Mouse (Mus musculus) olfactory bulb, adult 2 months (tissue): ENCODE data around the gene 1190007I07Rik. TPM values are rescaled to one million over a fixed set of nuclear protein-coding genes. Genes with fewer than 3 reads are reported as not detected.

Experiments
- H3K27ac ChIP-seq: fragments of 200-500 bp; 2 replicates; pipeline ENCODE4 v1.5.1; 2012; ENCODE audit warnings: low read depth, low read length; ENCODE audit not compliant: insufficient read depth
- H3K4me1 ChIP-seq: fragments of 200-500 bp; 2 replicates; pipeline ENCODE4 v1.6.1; 2012; ENCODE audit warnings: low read length; ENCODE audit not compliant: control insufficient read depth, insufficient read depth
- H3K4me3 ChIP-seq: fragments of 200-500 bp; 2 replicates; pipeline ENCODE4 v1.5.1; 2012; ENCODE audit warnings: mild to moderate bottlenecking, low read depth, low read length, moderate library complexity; ENCODE audit not compliant: insufficient read depth
- CTCF ChIP-seq: fragments of 200-500 bp; IDR thresholded peaks from 2 replicates; pipeline ENCODE4 v1.5.1; 2012; ENCODE audit warnings: low read depth, mild to moderate bottlenecking, low read length, moderate library complexity; ENCODE audit not compliant: insufficient read depth
- POLR2A ChIP-seq: fragments of 200-500 bp; IDR thresholded peaks from 2 replicates; pipeline ENCODE4 v1.6.1; 2012; ENCODE audit warnings: mild to moderate bottlenecking, low read depth, low read length, moderate library complexity; ENCODE audit not compliant: insufficient read depth
- WGBS: fragments of 180-500 bp; shearing (Covaris S2); methylation state at CpG from one replicate; pipeline ENCODE4 v1.1.7; 2018; 5-methylcytosine and 5-hydroxymethylcytosine counted together
- polyA plus RNA-seq: library from polyadenylated mRNA; stranded (reverse); fragments of >200 nt; gene quantifications from 2 replicates; pipeline ENCODE4 v1.2.4, GENCODE M21; 2012; ENCODE audit warnings: low replicate concordance; ENCODE audit not compliant: missing spikeins, insufficient read depth, insufficient read length

Gene 1190007I07Rik
- polyA plus RNA-seq, 1 experiment, result not detected

DNA sequence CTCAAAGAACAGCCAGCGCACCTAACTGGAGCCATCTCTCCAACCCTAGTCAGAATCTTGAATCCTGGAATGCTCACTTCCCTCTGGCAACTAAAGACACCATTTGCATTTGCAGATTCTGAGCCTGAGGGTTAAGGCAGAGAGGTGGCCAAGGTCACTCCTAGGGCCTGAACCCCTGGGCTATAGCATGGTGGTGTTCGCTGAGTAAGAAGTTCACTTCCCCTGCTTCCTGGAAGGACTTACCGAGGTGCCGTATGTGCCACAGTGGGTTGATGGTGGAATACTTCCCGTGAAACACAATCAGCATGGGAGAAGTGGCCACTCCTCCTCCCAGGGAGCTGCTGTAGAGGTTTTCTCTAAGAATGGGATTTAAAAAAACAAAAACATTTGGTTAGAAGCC is 29.6 kb upstream of the 1190007I07Rik start:
- H3K27ac ChIP-seq, result no peak overlapping the region
- no peaks in the 10 kb centered on the region for H3K4me1 ChIP-seq
- H3K4me3 ChIP-seq, result no peak overlapping the region
- TF ChIP-seq CTCF, result no peak
- TF ChIP-seq POLR2A, result no peak
- WGBS, result 70% methylated on average over 5 of the region's 5 CpGs

DNA sequence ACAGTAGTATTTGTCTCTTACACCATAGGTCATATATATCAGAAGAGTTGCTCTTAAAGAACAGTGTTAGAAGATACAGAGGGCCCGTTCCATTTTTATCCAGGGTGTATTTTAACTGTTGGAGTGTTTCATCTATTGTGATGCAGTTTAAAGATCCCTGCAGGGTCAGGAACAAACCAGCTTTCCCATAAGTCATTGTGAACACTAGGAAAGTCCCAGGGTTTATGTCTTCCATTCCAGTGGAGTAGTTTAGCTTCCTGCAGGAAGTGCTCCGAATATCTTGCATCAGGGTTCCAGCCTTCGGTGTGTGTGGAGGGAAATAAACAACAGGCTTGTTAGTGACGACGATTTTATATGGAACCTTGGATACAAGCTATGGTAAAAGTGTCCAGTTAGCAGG is 28.2 kb upstream of the 1190007I07Rik start:
- no peak overlapping the region for H3K27ac ChIP-seq
- 93% methylated on average over 5 of the region's 5 CpGs for WGBS

DNA sequence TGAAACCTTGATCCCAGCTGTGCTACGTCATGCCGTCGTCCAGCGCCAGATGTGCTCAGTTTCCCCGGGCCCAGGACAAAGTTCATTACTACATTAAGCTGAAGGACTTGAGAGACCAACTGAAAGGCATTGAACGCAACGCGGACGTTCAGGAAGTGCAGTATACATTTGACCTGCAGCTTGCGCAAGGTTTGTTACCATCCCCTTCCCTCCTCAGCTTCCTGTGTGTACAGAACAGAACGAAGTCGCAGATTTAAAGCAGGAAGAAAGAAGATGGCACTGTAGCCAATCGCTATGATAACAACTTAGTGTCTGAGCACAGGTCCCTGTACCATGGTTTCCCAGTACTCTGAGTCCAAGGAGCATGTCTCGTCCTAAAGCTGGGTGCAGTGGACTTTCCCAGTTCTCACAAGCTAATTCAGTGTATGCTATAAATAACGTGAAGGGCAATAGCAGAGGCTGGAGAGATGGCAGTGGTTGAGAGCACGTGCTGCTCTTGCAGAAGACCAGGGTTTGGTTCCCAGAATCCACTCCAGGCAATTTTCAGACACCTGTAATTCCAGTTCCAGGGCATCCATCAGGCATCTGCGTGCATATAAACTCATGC is 24.3 kb upstream of the 1190007I07Rik start:
- H3K4me1 ChIP-seq, result no peaks in the 10 kb centered on the region
- no peak overlapping the region for H3K4me3 ChIP-seq
- TF ChIP-seq CTCF (no peak), POLR2A (no peak)
- H3K27ac ChIP-seq, result no peak overlapping the region
- 94% methylated on average over 17 of the region's 17 CpGs for WGBS

More for the DNA sequence above, 28.2 kb upstream of the 1190007I07Rik start:
- no peak overlapping the region for H3K4me3 ChIP-seq
- no peaks in the 10 kb centered on the region for H3K4me1 ChIP-seq
- TF ChIP-seq CTCF (no peak), POLR2A (no peak)

DNA sequence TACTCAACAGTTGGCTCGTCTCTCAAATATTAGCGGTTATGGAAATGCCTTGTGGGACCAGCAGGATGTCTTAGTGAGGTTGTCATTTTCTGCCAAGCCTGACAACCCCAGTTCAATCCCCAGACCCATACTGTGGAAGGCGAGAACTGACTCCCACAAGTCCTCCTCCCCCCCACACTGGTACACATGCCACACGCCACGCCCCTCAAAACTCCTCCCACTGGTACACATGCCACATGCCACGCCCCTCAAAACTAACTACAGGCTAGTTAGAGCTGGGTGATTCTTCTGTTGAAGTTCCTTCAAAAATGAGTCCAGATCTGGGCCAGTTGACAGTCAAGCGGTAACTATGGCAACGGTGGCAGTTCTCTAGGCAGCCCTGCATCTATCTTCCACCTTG is 23.1 kb upstream of the 1190007I07Rik start:
- H3K4me1 ChIP-seq, result no peaks in the 10 kb centered on the region
- H3K4me3 ChIP-seq, result no peak overlapping the region
- TF ChIP-seq POLR2A (no peak), CTCF (no peak)
- H3K27ac ChIP-seq, result no peak overlapping the region
- 93% methylated on average over 8 of the region's 8 CpGs for WGBS

DNA sequence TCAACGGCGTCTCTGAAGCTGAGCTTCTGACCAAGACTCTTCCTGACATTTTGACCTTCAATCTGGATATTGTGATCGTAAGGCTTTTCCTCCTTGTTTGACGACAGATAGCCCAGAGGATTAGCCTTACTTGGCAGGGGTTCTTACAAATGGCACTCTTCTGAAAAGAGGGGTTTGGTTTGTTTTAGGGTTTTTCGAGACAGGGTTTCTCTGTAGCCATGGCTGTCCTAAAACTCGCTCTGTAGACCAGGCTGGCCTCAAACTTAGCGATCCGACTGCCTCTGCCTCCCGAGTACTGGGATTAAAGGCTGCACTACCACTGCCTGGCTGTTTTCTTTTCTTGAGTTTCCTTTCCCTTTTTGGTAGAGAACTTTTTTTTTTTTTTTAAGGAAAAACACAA is 18.5 kb upstream of the 1190007I07Rik start:
- WGBS, result 87% methylated on average over 9 of the region's 9 CpGs
- H3K4me3 ChIP-seq, result no peak overlapping the region
- H3K4me1 ChIP-seq, result peaks cover 4% of the 10 kb centered on the region
- no peak overlapping the region for H3K27ac ChIP-seq
- no peak for TF ChIP-seq POLR2A
- no peak for TF ChIP-seq CTCF

DNA sequence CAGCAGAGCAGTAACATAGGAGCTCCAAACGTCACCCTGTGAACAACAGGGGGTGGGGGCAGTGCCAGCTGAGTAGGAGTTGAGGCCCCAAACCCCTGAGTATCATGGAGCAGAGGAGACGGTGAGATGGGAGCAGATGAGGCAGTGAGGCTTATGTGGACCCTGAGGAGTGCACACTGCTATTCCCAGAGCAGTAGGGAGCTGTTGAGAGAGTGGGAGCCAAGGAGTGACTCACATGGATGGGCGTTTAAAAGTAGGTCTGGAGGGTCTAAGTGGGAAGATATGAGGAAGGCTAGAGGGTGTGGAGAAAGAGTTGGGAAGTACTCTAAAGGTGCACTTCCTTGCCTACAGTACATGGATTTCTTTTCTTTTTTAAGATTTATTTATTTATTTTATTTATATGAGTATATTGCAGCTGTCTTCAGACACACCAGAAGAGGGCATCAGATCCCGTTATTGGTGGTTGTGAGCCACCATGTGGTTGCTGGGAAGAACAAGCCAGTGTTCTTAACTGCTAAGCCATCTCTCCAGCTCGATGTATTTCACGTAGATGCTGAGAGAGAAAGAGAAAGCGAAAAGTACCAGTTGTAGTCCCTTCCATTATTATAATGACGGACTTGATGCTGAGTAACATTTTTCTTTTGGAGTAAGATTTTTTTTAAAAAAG is 16.1 kb upstream of the 1190007I07Rik start:
- Histone ChIP-seq H3K27ac (no peak overlapping the region), H3K4me1 (peaks cover 6% of the 10 kb centered on the region), H3K4me3 (no peak overlapping the region)
- WGBS, result 65% methylated on average over 8 of the region's 8 CpGs
- TF ChIP-seq CTCF, result no peak
- TF ChIP-seq POLR2A, result no peak

DNA sequence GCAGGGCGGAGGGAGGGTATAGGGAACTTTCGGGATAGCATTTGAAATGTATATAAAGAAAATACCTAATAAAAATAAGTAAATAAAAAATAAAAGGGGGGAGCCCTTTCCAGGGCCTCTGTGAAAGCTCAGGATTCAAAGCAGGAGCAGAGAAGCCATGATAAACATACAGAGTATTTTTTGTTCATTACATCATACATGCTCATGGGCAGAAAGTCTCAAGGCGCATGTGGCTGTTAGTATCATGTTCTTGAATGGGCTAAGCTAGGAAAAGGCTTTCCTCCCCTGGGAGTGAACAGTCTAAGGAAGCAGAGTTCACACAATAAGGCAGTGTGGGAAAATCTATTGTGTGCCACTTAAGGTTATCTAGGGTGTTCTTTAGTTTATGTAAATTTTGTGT is 13.3 kb upstream of the 1190007I07Rik start:
- TF ChIP-seq CTCF, result no peak
- 95% methylated on average over 3 of the region's 3 CpGs for WGBS
- Histone ChIP-seq H3K4me1 (peaks cover 20% of the 10 kb centered on the region), H3K27ac (no peak overlapping the region), H3K4me3 (no peak overlapping the region)

DNA sequence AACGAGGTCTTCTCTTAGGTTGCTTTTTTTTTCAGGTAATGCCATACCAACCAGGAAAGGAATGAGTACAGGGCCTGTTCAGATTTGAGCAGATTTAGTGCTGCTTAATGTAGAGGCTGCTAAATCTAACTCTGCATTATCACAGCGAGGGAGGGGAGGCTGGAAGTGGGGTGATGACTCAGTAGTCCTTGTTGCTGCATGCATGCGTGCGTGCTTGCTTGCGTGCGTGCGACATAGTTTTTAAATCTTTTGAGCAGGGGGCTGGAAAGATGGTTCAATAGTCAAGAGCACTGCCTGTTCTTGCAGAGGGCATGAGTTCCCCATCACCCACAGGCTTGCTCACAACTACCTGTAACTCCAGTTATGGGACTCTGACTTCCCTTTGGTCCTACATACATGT is 11.3 kb upstream of the 1190007I07Rik start:
- H3K4me3 ChIP-seq, result no peak overlapping the region
- H3K4me1 ChIP-seq, result peaks cover 24% of the 10 kb centered on the region
- peak overlapping the region; percentile 41; the same call in 1 of the 2 replicates for H3K27ac ChIP-seq
- WGBS, result 50% methylated on average over 7 of the region's 7 CpGs
- TF ChIP-seq CTCF, result no peak
- no peak for TF ChIP-seq POLR2A

DNA sequence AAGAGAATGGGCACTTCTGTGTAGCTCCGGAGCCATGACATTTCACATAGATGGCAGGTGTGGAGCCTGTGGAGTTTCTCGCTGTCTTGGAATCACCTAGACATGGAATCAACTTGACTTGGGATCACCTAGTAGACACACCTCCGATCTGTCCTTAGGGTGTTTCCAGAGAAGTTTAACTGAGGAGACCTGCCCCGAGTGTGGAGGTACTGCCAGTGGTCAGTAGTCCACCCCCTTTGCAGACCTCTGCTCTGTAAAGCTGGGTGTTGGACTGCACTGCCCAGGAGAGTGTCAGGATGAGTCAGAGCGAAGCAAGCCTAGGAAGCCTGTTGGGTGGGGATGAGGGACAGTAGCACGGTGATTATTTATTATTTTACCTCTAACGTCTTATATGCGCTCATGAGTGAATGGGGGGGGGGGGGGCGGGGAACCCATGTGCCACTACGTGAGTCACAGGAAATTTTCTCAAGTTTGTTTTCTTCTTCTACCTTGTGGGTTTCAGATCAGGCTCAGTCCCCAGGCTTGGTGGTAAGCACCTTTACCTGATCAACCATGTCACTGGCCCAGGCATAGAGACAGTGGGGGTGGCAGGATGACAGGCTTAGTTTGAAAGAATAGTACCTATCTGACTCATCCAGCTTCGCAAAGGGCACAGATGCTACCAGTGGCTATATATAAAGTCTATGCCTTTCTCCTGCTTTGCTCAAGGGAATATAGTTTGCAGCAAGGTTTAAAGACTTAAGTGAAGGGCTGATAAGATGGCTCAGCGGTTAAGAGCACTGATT is 9.7 kb upstream of the 1190007I07Rik start:
- no peak overlapping the region for H3K27ac ChIP-seq
- 80% methylated on average over 12 of the region's 12 CpGs for WGBS
- H3K4me1 ChIP-seq, result peaks cover 24% of the 10 kb centered on the region
- no peak overlapping the region for H3K4me3 ChIP-seq
- TF ChIP-seq CTCF, result no peak
- no peak for TF ChIP-seq POLR2A
